Mouse (Mus musculus) Patski (cell line): ENCODE results near the gene Ccdc146. TPM values are rescaled to one million over a fixed set of nuclear protein-coding genes. Genes with fewer than 3 reads are reported as not detected.
"Not testable (repeated sequence)": the region's sequence is repeated elsewhere in the genome, so short reads cannot be mapped to it uniquely, and the experiment has no call there.

Experiments
- ATAC-seq: fragments of 100-300 bp; one replicate; pipeline ENCODE4 v1.8.0; 2021
- CTCF ChIA-PET: fragments of 350-600 bp; sonication (Branson Sonifier 250); formaldehyde crosslinking; loops from one replicate; lab custom pipeline; 2022; ENCODE audit warnings: inconsistent platforms; lab: Charles Lee
- POLR2A ChIA-PET: fragments of 350-600 bp; sonication (Branson Sonifier 250); formaldehyde crosslinking; loops from one replicate; lab custom pipeline; 2022; ENCODE audit warnings: antibody characterized with exemption, inconsistent platforms; lab: Charles Lee
- DNase-seq: peaks from one replicate; pipeline ENCODE4 v3.0.0-alpha.2; 2011; ENCODE audit warnings: low read depth, low spot score
- H3K27me3 ChIP-seq: fragments of 371-371 bp; one replicate; pipeline ENCODE4 v1.5.1; 2021
- CTCF ChIP-seq: fragments of 100-300 bp; IDR thresholded peaks from one replicate; pipeline ENCODE4 v1.5.1; 2021
- in situ Hi-C: fragments of 300-500 bp; cut with MboI; formaldehyde crosslinking; loops from 3 replicates; pipeline ENCODE4 v1.11.1; 2018; ENCODE audit warnings: low pct_unique_long_range_greater_than_20kb, mixed read lengths
- polyA plus RNA-seq: library from polyadenylated mRNA; unstranded; gene quantifications from one replicate; pipeline ENCODE4 v1.2.3, GENCODE M21; 2021

Gene Ccdc146
- polyA plus RNA-seq, 1 experiment from 2014 or later, result 0.37 TPM

DNA sequence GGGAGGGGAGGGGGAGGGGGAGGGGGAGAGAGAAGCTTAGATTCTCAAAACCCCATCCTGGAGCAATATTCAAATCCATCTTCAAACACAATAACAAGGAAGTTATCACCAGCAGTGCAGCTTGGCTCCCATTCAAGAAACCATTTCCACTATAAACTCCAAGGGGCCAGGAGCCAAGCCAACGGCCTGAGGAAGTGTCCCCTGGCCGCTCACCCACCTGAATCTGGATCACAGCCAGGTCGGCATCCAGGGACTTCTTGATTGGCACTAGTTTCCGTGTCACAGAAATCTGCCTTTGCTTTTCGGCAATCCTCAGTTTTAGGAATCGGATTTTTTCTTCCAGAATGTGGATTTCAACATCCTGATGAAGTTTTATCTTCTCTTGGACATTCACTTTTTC lies 123.5 kb downstream of the Ccdc146 start:
- DNase-seq, result no peak
- POLR2A ChIA-PET, result no interaction called here
- no peak for TF ChIP-seq CTCF
- H3K27me3 ChIP-seq, result no peaks in the 10 kb centered on the region
- in situ Hi-C loops, result no loop called here
- CTCF ChIA-PET, result interaction anchor here (1.5 kb wide), 1 partner anchor 11 kb away, joined by 6 read pairs; no protein-coding TSS in a partner anchor
- no peak for ATAC-seq

DNA sequence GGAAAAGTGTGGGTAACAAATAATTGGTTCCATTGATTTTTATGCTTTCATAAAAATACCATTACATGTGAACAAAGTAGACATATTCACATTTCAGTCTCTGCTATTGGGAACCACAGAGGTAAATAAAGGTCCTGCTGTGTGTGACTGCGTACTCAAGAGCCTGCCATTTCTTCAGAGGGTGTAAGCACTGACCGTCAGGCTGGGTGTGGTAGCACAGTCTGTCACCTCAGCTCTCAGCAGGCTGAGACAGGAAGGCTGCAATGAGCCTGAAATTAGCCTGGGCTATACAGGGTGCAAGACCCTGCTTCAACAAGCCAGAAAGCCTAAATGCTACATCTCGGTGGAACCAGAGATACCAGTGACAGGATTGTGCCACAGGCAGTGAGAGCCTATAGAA lies 124.4 kb downstream of the Ccdc146 start:
- ChIA-PET POLR2A (no interaction called here), CTCF (no interaction called here)
- DNase-seq (no peak), ATAC-seq (no peak)
- no peak for TF ChIP-seq CTCF
- in situ Hi-C loops, result no loop called here
- no peaks in the 10 kb centered on the region for H3K27me3 ChIP-seq

DNA sequence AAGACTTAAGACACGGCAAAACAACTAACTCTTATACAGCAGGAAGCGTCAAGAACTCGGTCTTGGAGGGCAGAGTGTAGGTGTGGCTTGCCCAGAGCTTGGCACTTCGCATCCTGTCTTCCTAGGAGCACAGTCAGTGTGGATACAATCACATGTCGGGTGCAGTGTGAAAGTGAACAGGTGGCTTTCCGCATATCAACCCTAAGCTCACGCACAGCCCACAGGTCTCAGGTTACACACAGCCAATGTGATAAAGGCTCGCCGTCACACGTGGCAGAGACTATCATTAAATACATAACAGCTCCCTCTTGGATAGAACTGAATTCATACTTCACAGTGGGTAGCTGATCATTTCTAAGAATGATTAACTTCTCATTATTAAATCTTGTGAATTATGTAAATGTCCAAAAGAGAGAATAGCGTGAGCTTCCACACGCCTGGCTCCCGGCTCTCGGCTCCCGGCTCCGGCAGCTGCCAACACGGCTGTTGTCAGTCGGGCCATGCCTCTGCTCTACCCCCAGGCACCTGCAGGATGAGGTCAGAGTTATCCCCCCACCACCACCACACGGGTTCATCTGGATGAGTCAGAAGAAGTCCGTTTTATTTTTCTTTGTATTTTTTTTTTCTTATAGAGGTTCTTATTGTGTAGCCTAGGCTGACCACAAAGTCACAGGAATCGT lies 125.3 kb downstream of the Ccdc146 start:
- ATAC-seq, result no peak
- no peaks in the 10 kb centered on the region for H3K27me3 ChIP-seq
- POLR2A ChIA-PET, result no interaction called here

DNA sequence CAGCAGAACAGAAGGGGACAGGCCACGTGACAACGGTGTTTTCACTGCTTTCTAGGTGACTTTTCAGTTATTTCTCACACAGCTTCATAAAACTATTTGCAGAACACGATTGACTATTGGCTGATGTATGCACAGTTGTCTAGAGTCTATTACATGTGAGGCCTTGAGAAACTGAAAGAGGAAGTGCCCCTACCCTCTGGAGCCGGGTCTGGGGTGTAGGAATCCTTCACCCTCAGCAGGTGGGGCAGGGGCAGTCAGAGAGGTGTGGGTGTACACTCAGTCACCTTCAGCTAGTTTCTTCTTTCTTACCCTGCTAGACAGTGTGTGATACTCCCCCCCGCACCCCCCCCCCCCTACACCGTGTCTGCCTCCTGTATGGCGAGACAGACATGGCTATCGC lies 128.8 kb downstream of the Ccdc146 start:
- DNase-seq, result no peak
- POLR2A ChIA-PET, result no interaction called here
- in situ Hi-C loops, result no loop called here
- no peak for TF ChIP-seq CTCF
- H3K27me3 ChIP-seq, result no peaks in the 10 kb centered on the region
- no peak for ATAC-seq
- CTCF ChIA-PET, result no interaction called here

More for the DNA sequence above, 125.3 kb downstream of the Ccdc146 start:
- TF ChIP-seq CTCF, result no peak
- in situ Hi-C loops, result no loop called here
- CTCF ChIA-PET, result no interaction called here
- DNase-seq, result no peak

DNA sequence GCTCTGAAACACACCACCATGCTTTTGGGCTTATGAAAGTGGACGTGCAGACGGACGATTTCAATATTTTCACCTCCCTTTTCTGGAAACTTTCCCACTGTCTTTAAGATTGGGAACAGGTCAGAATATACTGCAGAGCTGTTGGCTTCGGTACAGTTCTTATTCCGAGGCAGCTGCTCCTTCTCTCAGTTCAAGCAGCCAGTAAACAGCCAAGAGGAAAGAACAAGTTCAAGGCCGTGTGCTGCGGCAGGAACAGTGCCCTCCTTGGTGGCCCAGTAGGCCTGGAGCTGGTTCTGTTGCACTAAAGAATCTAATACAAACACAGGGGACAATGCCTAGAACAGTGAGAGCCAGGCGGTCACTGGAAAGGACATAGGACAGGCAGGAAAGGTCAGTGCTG lies 133.9 kb downstream of the Ccdc146 start:
- no peaks in the 10 kb centered on the region for H3K27me3 ChIP-seq
- TF ChIP-seq CTCF, result no peak
- ChIA-PET CTCF (no interaction called here), POLR2A (no interaction called here)
- in situ Hi-C loops, result no loop called here
- ATAC-seq (no peak), DNase-seq (no peak)

DNA sequence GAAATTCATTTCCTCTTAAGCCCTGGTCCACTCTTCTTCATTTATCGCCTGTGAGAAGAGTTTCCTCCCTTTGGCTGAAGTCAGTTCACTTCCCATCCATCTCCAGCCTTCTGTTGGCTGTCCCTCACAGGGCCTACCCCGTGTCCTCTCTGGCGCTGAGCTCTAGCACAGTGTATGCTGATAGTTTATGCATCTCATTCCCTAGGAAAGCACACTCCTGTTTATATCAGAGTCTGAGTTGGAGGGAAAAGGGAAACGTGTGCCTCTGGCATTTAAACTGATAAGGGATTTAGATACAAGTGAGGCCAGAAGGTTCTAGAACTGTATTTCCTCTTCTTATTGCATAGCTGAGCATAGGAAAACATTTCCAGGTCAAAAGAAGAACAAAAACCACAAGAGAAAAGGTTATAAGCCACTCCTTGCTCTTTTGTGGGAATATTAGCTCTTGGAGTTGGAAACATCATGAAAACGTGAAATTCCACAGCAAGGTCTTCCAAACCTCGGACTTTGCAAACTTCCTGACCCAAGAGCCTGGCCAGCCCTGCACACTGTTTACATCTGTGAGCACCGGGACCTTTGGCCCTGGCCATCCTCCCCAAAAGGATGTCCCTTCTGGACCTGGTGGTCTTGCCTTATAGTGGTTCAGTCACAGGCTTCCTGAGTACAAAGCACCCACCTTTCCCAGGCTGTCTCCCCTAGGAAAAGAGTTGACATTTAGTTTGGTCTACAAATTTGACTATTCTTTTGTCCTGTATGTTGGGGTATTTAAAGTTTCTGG lies 135.6 kb downstream of the Ccdc146 start:
- no peak for ATAC-seq
- CTCF ChIA-PET, result interaction anchor here (0.9 kb wide), 1 partner anchor 11 kb away, joined by 3 read pairs; no protein-coding TSS in a partner anchor
- no peaks in the 10 kb centered on the region for H3K27me3 ChIP-seq
- no peak for DNase-seq
- in situ Hi-C loops, result no loop called here
- POLR2A ChIA-PET, result no interaction called here
- no peak for TF ChIP-seq CTCF

DNA sequence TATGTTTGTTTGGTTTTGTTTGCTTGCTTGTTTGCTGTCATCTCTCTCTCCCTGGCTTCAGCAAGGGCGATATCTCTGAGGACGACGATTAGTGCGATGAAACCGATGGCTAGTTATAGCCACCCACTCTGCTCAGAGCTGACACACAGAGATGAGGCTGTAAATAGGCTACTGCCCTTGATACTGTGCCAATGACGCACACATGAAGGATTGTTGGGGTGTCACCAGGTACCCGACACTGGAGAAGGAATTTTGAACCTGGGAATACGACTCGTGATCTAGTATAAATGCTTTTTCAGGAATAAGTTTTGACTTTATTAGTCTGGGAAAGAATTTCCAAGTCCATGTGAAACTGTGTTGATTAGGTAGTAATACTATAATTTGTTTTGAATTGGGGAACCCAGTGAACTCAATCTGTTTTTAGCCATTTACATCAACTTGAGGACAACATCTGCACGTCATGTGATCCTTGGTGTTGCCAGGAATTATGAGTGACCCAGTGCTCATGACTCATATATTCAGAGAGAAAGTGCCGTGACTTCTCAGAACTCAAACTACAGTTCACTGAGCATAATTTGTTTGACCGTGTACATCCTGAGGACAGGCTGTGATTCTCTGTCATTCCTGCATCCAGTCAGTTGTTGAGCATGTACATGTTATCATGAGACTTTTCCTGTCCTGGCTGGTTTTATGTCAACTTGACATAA lies 141.0 kb downstream of the Ccdc146 start:
- in situ Hi-C loops, result no loop called here
- ChIA-PET POLR2A (interaction anchor here (0.6 kb wide), 1 partner anchor 193 kb away, joined by 3 read pairs; no protein-coding TSS in a partner anchor), CTCF (interaction anchor here (0.7 kb wide), 1 partner anchor 12 kb away, joined by 3 read pairs; no protein-coding TSS in a partner anchor)
- H3K27me3 ChIP-seq, result no peaks in the 10 kb centered on the region
- no peak for TF ChIP-seq CTCF
- DNase-seq (peak; percentile 44), ATAC-seq (no peak)

DNA sequence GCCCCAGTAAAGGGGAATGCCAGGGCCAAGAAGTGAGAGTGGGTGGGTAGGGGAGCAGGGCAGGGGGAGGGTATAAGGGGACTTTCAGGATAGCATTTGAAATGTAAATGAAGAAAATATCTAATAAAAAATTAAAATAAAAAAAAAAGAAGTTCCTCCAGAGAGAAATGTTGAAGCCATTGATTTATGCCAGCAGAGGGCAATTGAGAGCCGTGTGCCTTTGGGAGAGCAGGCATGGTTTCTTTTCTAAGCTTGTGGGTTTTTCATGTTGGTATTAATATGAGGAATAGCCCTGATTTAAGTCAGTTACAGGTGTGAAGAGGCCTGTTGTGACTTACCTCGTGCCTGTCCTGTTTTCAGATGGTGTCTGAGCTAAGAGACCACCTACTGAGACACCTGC lies 146.8 kb downstream of the Ccdc146 start:
- DNase-seq, ATAC-seq, POLR2A ChIA-PET, H3K27me3 ChIP-seq, in situ Hi-C loops: not testable (repeated sequence)
- CTCF ChIA-PET, result interaction anchor here (1.2 to 1.4 kb wide), 2 partner anchors 9 to 11 kb away, joined by 3 read pairs; no protein-coding TSS in a partner anchor
- peak; percentile 19 for TF ChIP-seq CTCF

DNA sequence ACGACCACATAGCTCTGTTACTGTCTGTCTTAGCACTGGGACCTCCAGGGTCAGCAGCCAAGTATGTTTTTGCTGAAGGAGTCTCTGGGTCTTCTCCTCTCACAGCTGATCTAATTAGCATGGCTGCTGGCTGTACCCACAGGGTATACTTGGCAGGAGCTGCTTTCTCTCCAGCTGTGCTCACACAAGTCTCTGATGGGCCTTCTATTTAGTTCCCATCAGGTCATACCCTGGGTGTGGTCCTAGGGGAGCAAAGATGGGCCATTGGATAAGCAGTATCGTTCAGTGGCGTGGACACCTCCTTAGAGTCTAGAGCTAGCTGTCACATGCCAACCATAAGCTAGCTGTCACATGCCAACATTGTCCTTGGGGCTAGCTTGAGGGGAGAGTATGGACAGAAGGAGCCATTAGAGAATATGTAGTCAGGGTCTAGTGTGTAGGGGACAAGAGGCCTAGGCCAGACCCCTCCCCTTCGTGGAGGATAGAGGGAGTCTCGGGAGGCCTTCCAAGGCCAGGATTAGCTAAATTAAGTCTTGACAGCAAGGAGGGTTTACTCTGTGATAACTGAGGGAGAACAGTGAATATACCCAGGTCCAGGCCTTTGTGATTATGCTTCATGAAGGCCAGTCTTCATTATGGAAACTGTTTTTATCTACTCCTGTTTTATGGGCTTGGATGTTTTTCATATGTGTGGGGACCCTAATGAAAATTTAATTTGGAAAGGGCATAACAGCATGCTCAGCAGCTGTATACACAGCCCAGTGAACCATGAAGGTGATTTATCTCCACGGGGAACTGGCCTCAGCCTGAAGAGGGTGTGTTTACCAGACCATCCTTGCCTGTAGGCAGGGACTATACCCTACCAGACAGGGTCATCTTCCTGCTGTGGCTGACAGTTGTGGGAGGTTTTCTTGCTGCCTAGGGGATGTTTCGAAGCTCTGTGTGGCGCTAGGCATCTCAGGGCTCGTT lies 152.8 kb downstream of the Ccdc146 start:
- in situ Hi-C loops, result no loop called here
- H3K27me3 ChIP-seq, result no peaks in the 10 kb centered on the region
- ATAC-seq, result peak; percentile 75
- ChIA-PET CTCF (interaction anchor here (0.7 to 1.7 kb wide), 4 partner anchors 10 to 369 kb away, joined by 3 to 5 read pairs (median 3); no protein-coding TSS in a partner anchor), POLR2A (interaction anchor here (1.0 kb wide), 1 partner anchor 125 kb away, joined by 4 read pairs; no protein-coding TSS in a partner anchor)
- no peak for TF ChIP-seq CTCF
- peak; percentile 49 for DNase-seq
